Mouse (Mus musculus) small intestine, adult 2 months (tissue): ENCODE data around the gene Shox2. TPM values are rescaled to one million over a fixed set of nuclear protein-coding genes. Genes with fewer than 3 reads are reported as not detected.

Experiments
- H3K27ac ChIP-seq: fragments of 200-500 bp; 2 replicates; pipeline ENCODE4 v1.5.1; 2012; ENCODE audit warnings: low read depth, low read length, control low read depth, inconsistent platforms; ENCODE audit not compliant: insufficient read depth
- H3K27me3 ChIP-seq: fragments of 200-500 bp; 2 replicates; pipeline ENCODE4 v1.6.1; 2012; ENCODE audit warnings: mild to moderate bottlenecking, moderate library complexity, low read length, inconsistent platforms; ENCODE audit not compliant: control insufficient read depth, insufficient read depth
- H3K36me3 ChIP-seq: fragments of 200-500 bp; 2 replicates; pipeline ENCODE4 v1.6.1; 2012; ENCODE audit warnings: mild to moderate bottlenecking, low read length, control low read depth, inconsistent platforms; ENCODE audit not compliant: control insufficient read depth, insufficient read depth
- H3K4me1 ChIP-seq: fragments of 200-500 bp; 2 replicates; pipeline ENCODE4 v1.6.1; 2012; ENCODE audit warnings: low read length, inconsistent platforms, mixed read lengths; ENCODE audit not compliant: control insufficient read depth, insufficient read depth, insufficient read length
- H3K4me3 ChIP-seq: fragments of 200-500 bp; 2 replicates; pipeline ENCODE4 v1.5.1; 2012; ENCODE audit warnings: low read depth, mild to moderate bottlenecking, control low read depth, inconsistent platforms, low read length, moderate library complexity
- CTCF ChIP-seq: fragments of 200-500 bp; IDR thresholded peaks from 2 replicates; pipeline ENCODE4 v1.5.1; 2012; ENCODE audit warnings: low read depth, mild to moderate bottlenecking, control low read depth, inconsistent platforms, low read length, moderate library complexity, mixed read lengths; ENCODE audit not compliant: insufficient replicate concordance, insufficient read length; ENCODE audit errors: extremely low read depth
- POLR2A ChIP-seq: fragments of 200-500 bp; IDR thresholded peaks from 2 replicates; pipeline ENCODE4 v1.6.1; 2012; ENCODE audit warnings: low read depth, mild to moderate bottlenecking, control low read depth, inconsistent platforms, low read length, moderate library complexity
- WGBS: fragments of 180-500 bp; shearing (Covaris S2); methylation state at CpG from one replicate; pipeline ENCODE4 v1.1.7; 2018; 5-methylcytosine and 5-hydroxymethylcytosine counted together
- polyA plus RNA-seq: library from polyadenylated mRNA; depleted of rRNA; stranded (reverse); fragments of >200 nt; gene quantifications from 2 replicates; pipeline ENCODE4 v1.2.3, GENCODE M21; 2012

Shox2 gene
- polyA plus RNA-seq, 1 experiment, result not detected

DNA sequence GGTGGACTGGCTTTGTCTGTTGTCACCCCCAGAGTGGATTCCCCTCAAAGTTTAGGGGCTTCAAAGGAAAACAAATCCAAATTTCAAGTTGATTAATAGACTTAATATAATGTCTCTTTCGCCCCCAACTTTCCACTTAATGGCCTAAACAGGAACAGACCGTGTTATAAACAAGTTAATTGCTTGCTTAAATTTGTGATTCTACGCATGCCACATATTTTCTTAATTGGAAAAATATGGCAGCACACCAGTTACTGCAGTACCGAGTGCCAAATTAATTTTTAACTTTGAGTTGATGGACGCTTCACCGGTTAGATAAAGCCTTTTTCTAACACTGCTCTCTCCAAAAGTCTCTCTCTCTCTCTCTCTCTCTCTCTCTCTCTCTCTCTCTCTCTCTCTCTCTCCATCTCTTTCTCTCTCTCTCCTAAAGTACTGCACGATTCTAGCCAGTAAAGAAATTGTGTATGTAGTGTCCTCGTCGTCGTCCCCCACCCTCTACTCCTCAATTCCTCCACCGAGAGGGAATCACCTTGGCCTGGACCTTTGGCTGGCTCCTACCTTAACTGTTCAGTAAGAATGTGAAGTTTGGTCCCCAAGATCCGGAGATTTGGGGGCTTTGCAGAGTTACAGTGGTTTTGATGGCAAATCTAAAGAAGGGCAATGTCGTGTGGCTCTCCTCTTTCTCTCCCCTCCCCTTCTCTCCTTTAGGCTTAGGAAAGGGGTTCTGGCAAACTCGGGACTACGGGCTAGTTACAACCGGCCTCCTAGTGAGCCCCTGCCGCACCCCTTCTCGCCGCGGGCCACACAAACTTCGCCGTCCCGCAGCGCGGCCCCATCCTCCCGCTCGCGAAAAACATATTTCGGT, 1.2 kb downstream of the Shox2 start:
- peaks cover 64% of the 10 kb centered on the region for H3K27me3 ChIP-seq
- WGBS, result 4% methylated on average over 29 of the region's 29 CpGs

DNA sequence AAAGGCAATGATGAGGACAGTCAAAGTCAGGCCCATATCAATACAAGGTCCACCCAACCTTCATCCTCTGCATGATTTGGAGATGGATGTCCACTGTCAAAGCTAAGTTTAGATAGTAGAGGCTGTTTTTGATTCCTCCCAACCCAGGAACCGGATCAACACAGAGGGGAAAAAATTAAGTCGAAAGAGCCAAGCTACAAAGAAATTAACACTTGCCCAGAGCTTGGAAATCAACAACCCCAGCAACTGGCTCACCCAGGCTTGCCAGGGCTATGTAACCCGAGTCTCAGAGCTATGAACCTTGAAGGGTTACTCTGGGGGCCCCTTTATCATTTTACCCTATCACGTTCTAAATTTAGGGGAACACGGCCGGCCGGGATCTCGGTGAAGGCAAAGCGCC, 2.1 kb downstream of the Shox2 start:
- Histone ChIP-seq H3K27me3 (peaks cover 67% of the 10 kb centered on the region), H3K4me1 (peaks cover 14% of the 10 kb centered on the region), H3K4me3 (no peak overlapping the region), H3K27ac (no peak overlapping the region), H3K36me3 (no peaks in the 10 kb centered on the region)
- WGBS, result 11% methylated on average over 9 of the region's 9 CpGs
- TF ChIP-seq CTCF (no peak), POLR2A (no peak)

More for the DNA sequence above, 1.2 kb downstream of the Shox2 start:
- TF ChIP-seq CTCF (no peak), POLR2A (no peak)
- Histone ChIP-seq H3K36me3 (no peaks in the 10 kb centered on the region), H3K4me3 (peak overlapping the region; percentile 73), H3K4me1 (peaks cover 14% of the 10 kb centered on the region), H3K27ac (no peak overlapping the region)

DNA sequence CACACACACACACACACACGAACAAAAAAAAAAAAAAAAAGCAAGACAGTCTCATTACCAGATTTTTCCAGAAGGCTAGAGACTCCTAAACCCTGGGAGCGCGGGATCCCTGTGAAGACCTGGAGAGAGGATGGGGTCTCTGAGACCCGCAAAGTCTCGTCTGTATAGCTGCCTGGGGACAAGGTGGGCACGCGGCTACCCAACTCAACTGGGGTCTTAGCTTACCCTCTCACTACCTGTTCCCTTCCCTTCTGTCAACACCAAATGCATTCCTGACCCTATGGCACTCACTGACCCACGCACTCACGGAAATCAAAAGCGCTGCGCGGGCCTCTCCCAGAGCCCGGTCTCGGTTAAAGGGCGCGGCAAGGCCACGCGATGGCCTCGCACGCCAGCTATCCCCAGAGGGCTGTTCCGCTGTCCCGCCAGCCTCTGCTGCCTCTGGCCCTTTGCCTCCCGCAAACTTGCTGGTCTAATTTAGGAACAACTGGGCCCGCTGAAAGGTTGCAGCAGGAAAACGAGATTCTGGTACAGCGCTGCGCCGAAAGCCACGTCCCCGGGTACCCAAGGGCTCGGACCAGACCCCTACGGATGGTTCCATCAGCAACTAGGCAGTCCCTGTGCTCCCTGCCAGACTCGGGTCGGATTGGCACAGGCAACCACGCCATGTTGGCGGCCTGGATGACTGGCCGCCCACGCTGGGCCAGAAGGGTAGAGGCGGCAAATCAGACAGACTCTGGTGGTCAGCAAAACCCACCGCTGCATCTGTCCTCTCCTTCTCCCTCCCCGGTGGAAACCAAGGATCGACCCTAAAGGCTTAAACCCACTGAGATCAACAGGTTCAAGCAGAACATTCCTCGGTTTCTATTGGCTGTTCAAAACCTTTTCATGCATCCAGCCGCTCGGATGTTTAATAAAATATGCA, 2.9 kb downstream of the Shox2 start:
- Histone ChIP-seq H3K4me3 (peak overlapping the region; percentile 10), H3K27ac (no peak overlapping the region), H3K36me3 (no peaks in the 10 kb centered on the region), H3K4me1 (peaks cover 14% of the 10 kb centered on the region), H3K27me3 (peaks cover 72% of the 10 kb centered on the region)
- no peak for TF ChIP-seq CTCF
- no peak for TF ChIP-seq POLR2A
- WGBS, result 5% methylated on average over 45 of the region's 45 CpGs

DNA sequence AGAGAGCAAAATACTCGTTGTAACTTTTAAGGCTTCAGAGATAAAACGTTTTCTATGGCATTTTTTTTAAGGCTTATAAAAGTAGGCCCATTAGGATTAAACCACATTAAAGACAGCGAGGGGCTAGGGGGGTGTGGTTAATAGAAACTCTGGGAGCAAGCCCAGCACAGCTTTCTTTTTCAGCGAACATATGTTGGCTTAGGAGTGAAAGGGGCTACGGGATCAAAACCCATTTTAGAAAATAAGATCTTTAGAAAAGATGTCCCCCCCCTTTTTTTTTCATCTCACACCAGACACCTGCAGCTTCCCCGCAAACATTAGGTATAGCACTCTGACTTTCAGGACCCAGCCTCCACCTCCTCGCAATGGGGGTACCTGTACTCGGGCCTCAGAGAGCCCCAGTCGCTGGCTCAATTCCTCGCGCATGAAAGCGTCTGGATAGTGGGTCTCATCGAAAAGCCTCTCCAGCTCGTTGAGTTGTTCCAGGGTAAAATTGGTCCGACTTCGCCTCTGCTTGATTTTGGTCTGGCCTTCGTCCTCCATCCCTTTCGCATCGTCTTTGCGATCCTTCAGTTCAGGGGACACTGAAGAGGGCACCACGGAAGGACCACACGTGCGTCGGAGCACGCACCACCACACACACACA, 3.6 kb downstream of the Shox2 start:
- Histone ChIP-seq H3K27me3 (peaks cover 78% of the 10 kb centered on the region), H3K36me3 (no peaks in the 10 kb centered on the region), H3K4me3 (no peak overlapping the region), H3K27ac (no peak overlapping the region), H3K4me1 (peaks cover 19% of the 10 kb centered on the region)
- no peak for TF ChIP-seq CTCF
- no peak for TF ChIP-seq POLR2A
- WGBS, result 6% methylated on average over 25 of the region's 25 CpGs

DNA sequence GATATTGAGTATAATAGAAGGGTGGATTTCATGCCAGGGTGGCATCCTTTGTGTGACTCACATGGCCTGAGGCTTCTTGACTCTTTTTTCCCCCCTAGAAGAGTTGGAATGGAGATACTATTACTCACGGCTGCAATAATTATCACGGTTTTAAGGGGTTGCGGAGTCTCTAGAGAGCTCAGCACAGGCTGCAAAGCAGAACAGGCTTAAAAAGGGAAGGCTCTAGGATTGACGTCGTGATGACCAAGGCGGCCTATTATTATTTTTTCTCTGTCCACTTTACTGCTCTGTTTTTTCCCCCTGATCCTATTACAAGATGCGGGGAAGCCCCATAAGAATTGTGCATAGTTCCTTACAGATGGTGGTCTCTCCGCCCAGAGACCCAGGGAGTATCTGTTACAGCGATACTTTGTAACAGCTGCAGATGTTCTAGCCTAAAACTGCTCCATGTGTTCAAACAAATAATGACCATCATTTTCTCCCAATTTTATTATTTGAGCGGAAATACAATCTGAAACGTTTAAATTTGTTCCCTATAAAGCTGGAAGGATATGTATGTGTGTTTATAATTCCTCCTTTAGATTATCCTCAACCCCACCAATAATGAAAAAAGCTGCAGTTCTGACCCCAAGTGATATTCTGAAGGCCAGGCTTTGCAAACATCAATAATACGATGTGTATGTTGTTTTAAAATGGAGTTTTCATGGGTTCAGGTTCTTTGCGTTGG, 4.5 kb downstream of the Shox2 start:
- H3K36me3 ChIP-seq, result no peaks in the 10 kb centered on the region
- H3K4me3 ChIP-seq, result no peak overlapping the region
- peaks cover 78% of the 10 kb centered on the region for H3K27me3 ChIP-seq
- H3K27ac ChIP-seq, result no peak overlapping the region
- TF ChIP-seq POLR2A (no peak), CTCF (no peak)
- H3K4me1 ChIP-seq, result peaks cover 19% of the 10 kb centered on the region
- WGBS, result 10% methylated on average over 13 of the region's 13 CpGs

DNA sequence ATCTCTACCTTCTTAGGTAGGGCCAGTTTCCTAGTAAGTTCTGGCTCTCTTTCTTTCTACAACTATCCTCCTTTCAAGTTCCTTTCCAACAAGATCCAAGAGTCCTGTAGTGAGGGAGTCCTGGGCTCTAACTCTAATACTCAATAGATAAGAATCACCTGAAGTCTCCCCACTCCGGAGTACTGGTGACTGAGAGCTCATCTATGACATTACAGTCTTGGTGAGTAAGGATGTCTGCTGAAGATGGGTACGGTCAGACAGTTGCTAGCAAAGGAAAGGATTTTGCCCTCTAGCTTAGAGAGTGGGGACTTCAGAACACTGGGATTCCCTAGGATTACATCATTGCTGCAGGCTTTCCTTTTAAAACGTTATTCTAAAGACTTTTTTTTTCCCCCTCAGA, 7.1 kb downstream of the Shox2 start:
- Histone ChIP-seq H3K4me3 (no peak overlapping the region), H3K27me3 (peaks cover 75% of the 10 kb centered on the region), H3K27ac (no peak overlapping the region), H3K36me3 (no peaks in the 10 kb centered on the region), H3K4me1 (peaks cover 10% of the 10 kb centered on the region)
- TF ChIP-seq POLR2A, result no peak
- no peak for TF ChIP-seq CTCF
- WGBS, result 21% methylated on average over 3 of the region's 3 CpGs
